In genomic region chr8:46982166-46982565, GRCm38 (mm10) we compare ENCODE assay signal across 9 mouse cellular contexts. TPM values are rescaled to one million over a fixed set of nuclear protein-coding genes. Genes with fewer than 3 reads are reported as not detected.
"Had no signal": no experiment of that assay in that cellular context is flagged by ENCODE, and none has a peak within 500 bp of the region (broad histone marks: within the 10 kb centered on the region; RNA-seq: fewer than 3 reads in every experiment).

No protein-coding gene starts in this region.

- H3K27me3 ChIP-seq: liver, embryonic 13.5 days had no signal

- H3K9me3 ChIP-seq: liver, embryonic 13.5 days had no signal

- H3K4me3 ChIP-seq: left cerebral cortex, adult 2 months; liver, embryonic 13.5 days had no signal

- H3K36me3 ChIP-seq: liver, embryonic 13.5 days had no signal

- H3K9ac ChIP-seq: liver, embryonic 13.5 days had no signal

- DNase-seq: layer of hippocampus, postnatal 36 days; liver, embryonic 13.5 days; lung, adult 2 months; midbrain, embryonic 14.5 days; thymus, adult 18-20 months; thymus, postnatal 36 days had no signal

- H3K4me1 ChIP-seq: liver, embryonic 13.5 days had no signal

- H3K27ac ChIP-seq: left cerebral cortex, adult 2 months; liver, embryonic 13.5 days had no signal

- H3K4me2 ChIP-seq: liver, embryonic 13.5 days; midbrain, embryonic 11.5 days had no signal

RNA-seq across cellular contexts. Expression of gene Enpp6, which starts 4.5 kb away (rescaled TPM):
- total RNA-seq: megakaryocyte progenitor cell, adult 5-6 weeks had no signal
- polyA plus RNA-seq: midbrain, embryonic 14.5 days had no signal
